Mouse (Mus musculus): ENCODE measurements around the gene Golgb1.

- TF ChIP-seq MAFK (IDR thresholded peaks at IDR 0.05; ENCODE audit: insufficient read depth, low read depth, low read length) (no peak), CHD2 (IDR thresholded peaks at IDR 0.05; ENCODE audit: low read depth, low read length) (no peak), HCFC1 (IDR thresholded peaks at IDR 0.05; ENCODE audit: borderline replicate concordance, insufficient read depth, low read length) (no peak), ZC3H11A (IDR thresholded peaks at IDR 0.05; ENCODE audit: borderline replicate concordance, low read depth, low read length) (no peak), ZNF384 (IDR thresholded peaks at IDR 0.05; ENCODE audit: low read depth, low read length) (no peak)
Measured at GRCm38 (mm10) chr16:36912311-36912710, 37.4 kb downstream of the Golgb1 start.
